Mouse (Mus musculus) bone marrow, adult 2 months (tissue): Measurements from ENCODE around the gene Btnl6.

Source experiments
- CTCF ChIP-seq: fragments of 200-500 bp; IDR thresholded peaks from 2 replicates; pipeline ENCODE4 v1.5.1; 2011; ENCODE audit warnings: low read length, control low read depth; ENCODE audit not compliant: control insufficient read depth, insufficient read depth
- POLR2A ChIP-seq: fragments of 200-500 bp; IDR thresholded peaks from 2 replicates; pipeline ENCODE4 v1.6.1; 2011; ENCODE audit warnings: low read depth, mild to moderate bottlenecking, control low read depth, low read length, borderline replicate concordance; ENCODE audit not compliant: control insufficient read depth

- TF ChIP-seq POLR2A: peak; percentile 56; the same call in 1 of the 2 replicates
- no peak for TF ChIP-seq CTCF
These were observed 44.0 kb upstream of the Btnl6 start for GRCm38 (mm10) chr17:34561200-34561599.
